Mouse (Mus musculus) lung, embryonic 14.5 days (tissue): ENCODE measurements around the gene Tmc6. TPM values are rescaled to one million over a fixed set of nuclear protein-coding genes. Genes with fewer than 3 reads are reported as not detected.

ENCODE experiments used
- ATAC-seq: fragments of 200-750 bp; cut with Nextera tagmentation; 2 replicates; pipeline ENCODE4 v1.8.0; 2017; ENCODE audit warnings: mild to moderate bottlenecking, moderate TSS enrichment, moderate library complexity; ENCODE audit not compliant: insufficient read depth
- DNase-seq: peaks from one replicate; pipeline ENCODE4 v3.0.0-alpha.2; 2015
- H3K27ac ChIP-seq: fragments of 300-500 bp; sonication (generic); 2 replicates; pipeline ENCODE4 v1.5.1; 2014; ENCODE audit warnings: low read depth, mild to moderate bottlenecking, moderate library complexity
- H3K27me3 ChIP-seq: fragments of 300-500 bp; sonication (generic); 2 replicates; pipeline ENCODE4 v1.6.1; 2014; ENCODE audit warnings: low read length, control low read depth; ENCODE audit not compliant: insufficient read depth
- H3K36me3 ChIP-seq: fragments of 300-500 bp; sonication (generic); 2 replicates; pipeline ENCODE4 v1.6.1; 2014; ENCODE audit warnings: control low read depth; ENCODE audit not compliant: insufficient read depth
- H3K4me1 ChIP-seq: fragments of 300-500 bp; sonication (generic); 2 replicates; pipeline ENCODE4 v1.6.1; 2014; ENCODE audit warnings: antibody characterized with exemption, control low read depth; ENCODE audit not compliant: insufficient read depth
- H3K4me2 ChIP-seq: fragments of 300-500 bp; sonication (generic); 2 replicates; pipeline ENCODE4 v1.6.1; 2014; ENCODE audit warnings: mild to moderate bottlenecking
- H3K4me3 ChIP-seq: fragments of 300-500 bp; sonication (generic); 2 replicates; pipeline ENCODE4 v1.5.1; 2014; ENCODE audit warnings: low read depth, low read length
- H3K9ac ChIP-seq: fragments of 300-500 bp; sonication (generic); 2 replicates; pipeline ENCODE4 v1.6.1; 2014
- H3K9me3 ChIP-seq: fragments of 300-500 bp; sonication (generic); 2 replicates; pipeline ENCODE4 v1.6.1; 2016; ENCODE audit warnings: low read depth, low read length, control low read depth
- CTCF ChIP-seq: IDR thresholded peaks from 2 replicates; pipeline ENCODE4 v1.5.1; 2016; ENCODE audit warnings: antibody characterized with exemption, low read depth
- WGBS: fragments of 180-500 bp; shearing (Covaris S2); extraction: QIAGEN DNeasy Blood & Tissue Kit; methylation state at CpG from one replicate; pipeline ENCODE4 v1.1.7; 2014; 5-methylcytosine and 5-hydroxymethylcytosine counted together
- polyA plus RNA-seq: library from polyadenylated mRNA; unstranded; fragments of >200 nt; fragmentation: Nextera tagmentation; extraction: Ambion mirVana; gene quantifications from 2 replicates; pipeline ENCODE4 v1.2.1, GENCODE M21; 2014

The Tmc6 gene
- polyA plus RNA-seq, 1 experiment from 2014 or later = 18.6 TPM

DNA sequence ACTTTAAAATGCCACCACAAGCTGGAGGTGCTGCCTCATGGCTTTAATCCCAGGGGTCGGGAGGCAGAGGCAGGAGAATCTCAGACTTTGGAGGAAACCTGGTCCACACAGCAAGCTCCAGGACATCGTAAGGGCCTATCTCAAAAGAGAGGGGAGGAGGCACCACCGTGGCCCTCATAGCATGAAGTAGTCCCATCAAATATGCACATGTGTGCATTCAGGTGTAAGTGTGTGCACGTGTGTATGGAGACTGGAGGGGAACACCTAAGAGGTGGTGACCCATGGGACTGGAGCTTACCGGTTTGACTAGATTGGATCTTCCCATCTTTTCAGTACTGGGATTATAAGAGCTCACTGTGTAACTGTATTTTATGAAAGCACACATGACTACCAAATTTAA is 53.8 kb downstream of the Tmc6 start:
- H3K27ac ChIP-seq = no peak overlapping the region
- WGBS = 86% methylated on average over 5 of the region's 5 CpGs
- no peak for ATAC-seq
- H3K9ac ChIP-seq = no peak overlapping the region
- H3K4me1 ChIP-seq = no peaks in the 10 kb centered on the region
- peaks cover 19% of the 10 kb centered on the region for H3K36me3 ChIP-seq
- H3K27me3 ChIP-seq = no peaks in the 10 kb centered on the region
- DNase-seq = no peak
- no peak for TF ChIP-seq CTCF
- no peak overlapping the region for H3K4me2 ChIP-seq
- no peaks in the 10 kb centered on the region for H3K9me3 ChIP-seq
- H3K4me3 ChIP-seq = no peak overlapping the region

DNA sequence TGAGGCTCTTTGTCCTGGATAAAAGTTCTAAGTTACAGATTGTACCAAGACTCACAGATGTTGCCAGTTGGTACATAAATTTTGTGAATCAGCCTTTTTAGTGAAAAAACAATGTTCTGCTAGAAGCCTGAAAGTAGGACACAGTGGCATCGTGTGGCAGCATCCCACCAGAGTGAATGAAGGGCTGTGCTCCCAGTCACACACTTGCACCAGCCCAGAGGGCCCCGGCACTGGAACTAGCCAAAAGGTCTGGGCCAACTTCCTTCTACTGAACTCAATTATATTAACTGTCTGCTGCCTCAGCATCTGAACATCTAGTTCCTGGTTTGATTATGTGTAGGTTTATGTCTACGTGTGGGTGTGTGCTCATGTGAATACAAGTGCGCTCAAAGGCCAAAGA is 55.0 kb downstream of the Tmc6 start:
- ATAC-seq (no peak), DNase-seq (no peak)
- Histone ChIP-seq H3K27me3 (no peaks in the 10 kb centered on the region), H3K36me3 (peaks cover 24% of the 10 kb centered on the region), H3K4me1 (no peaks in the 10 kb centered on the region), H3K9ac (no peak overlapping the region), H3K4me3 (no peak overlapping the region), H3K4me2 (no peak overlapping the region), H3K27ac (no peak overlapping the region), H3K9me3 (no peaks in the 10 kb centered on the region)
- no peak for TF ChIP-seq CTCF
- WGBS = 92% methylated on average over 4 of the region's 4 CpGs

DNA sequence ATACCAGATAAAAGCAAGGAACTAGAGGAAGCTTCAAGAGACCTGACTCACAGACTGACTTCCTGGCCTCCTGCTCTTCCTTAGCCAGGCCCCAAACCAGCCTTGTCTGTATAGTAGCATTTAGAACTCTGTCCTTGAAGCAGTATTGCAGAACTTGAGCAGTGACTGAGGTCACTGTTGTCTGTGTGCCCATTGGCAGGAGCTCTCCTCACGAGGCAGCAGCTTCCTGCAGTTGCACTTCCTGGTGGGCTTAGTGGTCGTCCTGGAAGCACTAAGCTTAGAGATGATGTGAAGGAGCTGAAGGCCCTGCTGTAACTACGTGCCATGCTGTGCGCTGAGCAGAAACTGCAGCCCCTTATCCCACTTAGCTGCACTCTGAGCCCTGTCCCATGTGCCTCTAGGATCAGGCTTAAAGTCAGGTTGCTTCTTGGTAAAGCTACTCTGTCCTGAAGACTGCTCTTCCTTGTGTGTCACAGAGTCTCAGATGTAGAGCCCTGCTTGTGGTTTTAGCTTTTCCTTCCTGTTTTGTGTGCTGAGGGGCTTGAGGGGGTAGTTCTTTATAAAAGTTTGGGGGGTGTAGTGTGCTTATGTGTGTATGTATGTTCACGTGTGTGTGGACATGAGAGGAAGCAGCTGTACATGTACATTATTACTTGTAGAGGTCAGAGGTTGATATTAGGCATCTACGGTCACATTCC is 57.2 kb downstream of the Tmc6 start:
- H3K4me2 ChIP-seq = no peak overlapping the region
- H3K36me3 ChIP-seq = peaks cover 44% of the 10 kb centered on the region
- no peak overlapping the region for H3K4me3 ChIP-seq
- ATAC-seq = no peak
- DNase-seq = no peak
- no peak overlapping the region for H3K27ac ChIP-seq
- no peak overlapping the region for H3K9ac ChIP-seq
- WGBS = 72% methylated on average over 6 of the region's 6 CpGs
- no peaks in the 10 kb centered on the region for H3K27me3 ChIP-seq
- no peaks in the 10 kb centered on the region for H3K9me3 ChIP-seq
- TF ChIP-seq CTCF = no peak
- H3K4me1 ChIP-seq = no peaks in the 10 kb centered on the region

DNA sequence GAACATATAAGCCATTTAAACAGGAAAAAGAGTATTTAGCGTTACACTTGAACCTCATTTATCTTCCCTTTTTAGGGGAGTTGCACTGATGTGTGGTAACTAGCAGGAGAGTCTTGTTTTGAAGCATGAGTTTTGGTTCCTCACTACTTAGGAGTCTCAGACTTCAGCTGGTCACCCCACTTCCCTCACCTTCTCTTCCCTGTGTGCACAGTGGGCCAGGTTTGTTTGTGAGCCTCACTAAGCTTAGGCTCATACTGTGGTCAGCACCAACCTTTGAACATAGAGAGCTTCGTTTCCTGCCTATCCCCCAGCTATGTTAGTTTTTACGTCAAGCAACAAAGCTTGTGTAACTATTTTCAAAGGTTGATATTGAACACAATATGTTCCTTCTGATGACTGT is 63.2 kb downstream of the Tmc6 start:
- H3K9ac ChIP-seq = no peak overlapping the region
- H3K4me3 ChIP-seq = no peak overlapping the region
- no peak overlapping the region for H3K4me2 ChIP-seq
- no peak for TF ChIP-seq CTCF
- H3K27me3 ChIP-seq = no peaks in the 10 kb centered on the region
- no peak for DNase-seq
- ATAC-seq = no peak
- no peaks in the 10 kb centered on the region for H3K4me1 ChIP-seq
- H3K9me3 ChIP-seq = no peaks in the 10 kb centered on the region
- 83% methylated on average over 3 of the region's 3 CpGs for WGBS
- H3K36me3 ChIP-seq = peaks cover 85% of the 10 kb centered on the region
- H3K27ac ChIP-seq = no peak overlapping the region

Other genes starting within 250 kb of the Tmc6 start
- gene Tnrc6c, start 127.9 kb downstream of the Tmc6 start, polyA plus RNA-seq = 10.9 and 11.6 TPM in 2 replicates
- 1.6 and 2.9 TPM in 2 replicates for gene Tmc8, start 122 bp downstream of the Tmc6 start, polyA plus RNA-seq
- 0.22 and 0.23 TPM in 2 replicates for gene 6030468B19Rik, start 15.5 kb upstream of the Tmc6 start, polyA plus RNA-seq
- 0.23 and 0.30 TPM in 2 replicates for gene Gm20708, start 27.5 kb upstream of the Tmc6 start, polyA plus RNA-seq
- gene Syngr2, start 27.5 kb upstream of the Tmc6 start, polyA plus RNA-seq = 65.9 and 71.6 TPM in 2 replicates
- gene Afmid, start 43.7 kb upstream of the Tmc6 start, polyA plus RNA-seq = 4.6 TPM in 2 replicates
- gene Tk1, start 43.9 kb upstream of the Tmc6 start, polyA plus RNA-seq = 144 and 158 TPM in 2 replicates
- gene Birc5, start 67.1 kb upstream of the Tmc6 start, polyA plus RNA-seq = 395 and 399 TPM in 2 replicates
- not detected in 2 replicates for gene Tmem235, start 78.6 kb upstream of the Tmc6 start, polyA plus RNA-seq
- gene Tha1, start 91.3 kb upstream of the Tmc6 start, polyA plus RNA-seq = 3.4 and 3.7 TPM in 2 replicates
- gene Socs3, start 187.8 kb upstream of the Tmc6 start, polyA plus RNA-seq = 5.4 and 6.4 TPM in 2 replicates
- gene Pgs1, start 204.1 kb upstream of the Tmc6 start, polyA plus RNA-seq = 35.8 and 40.8 TPM in 2 replicates